Mouse (Mus musculus): Measurements from ENCODE around the gene Fbxo42.

The Fbxo42 gene

DNA sequence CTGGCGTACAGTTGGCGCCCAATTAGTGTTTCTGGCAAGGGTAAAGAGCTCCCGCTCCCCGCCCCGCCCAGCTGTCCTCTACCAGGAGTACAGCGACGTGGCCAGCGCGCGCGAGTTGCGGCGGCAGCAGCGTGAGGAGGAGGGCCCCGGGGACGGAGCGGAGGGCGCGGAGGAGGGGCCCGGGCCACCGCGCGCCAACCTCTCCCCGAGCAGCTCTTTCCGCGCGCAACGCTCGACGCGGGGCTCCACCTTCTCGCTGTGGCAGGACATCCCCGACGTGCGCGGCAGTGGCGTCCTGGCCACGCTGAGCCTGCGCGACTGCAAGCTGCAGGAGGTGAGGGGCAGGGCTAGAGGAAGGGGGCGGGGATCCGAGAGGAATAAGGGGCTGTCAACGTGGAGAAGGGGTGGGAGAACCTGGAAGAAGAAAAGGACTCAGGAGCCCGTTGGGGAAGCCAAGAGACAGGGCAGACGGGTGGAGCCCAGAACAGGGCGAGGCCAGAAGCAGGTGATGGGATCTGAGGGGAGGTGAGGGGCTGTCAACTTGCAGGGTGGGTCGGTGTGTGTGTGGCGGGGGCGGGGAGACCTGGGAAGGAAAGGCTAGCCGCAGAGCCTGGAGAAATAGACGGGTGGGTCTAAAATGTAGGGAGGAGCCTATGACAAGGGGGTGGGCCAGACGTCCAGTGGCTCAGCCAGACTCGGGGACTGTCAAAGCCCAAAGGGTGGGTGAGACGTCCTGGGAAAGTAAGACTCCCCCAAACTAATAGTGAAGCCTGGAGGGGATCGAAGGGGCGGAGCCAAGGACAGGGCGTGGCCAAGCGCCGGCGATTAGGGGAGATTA is 100.3 kb downstream of the Fbxo42 start:
- CTCF ChIA-PET = no interaction called here

DNA sequence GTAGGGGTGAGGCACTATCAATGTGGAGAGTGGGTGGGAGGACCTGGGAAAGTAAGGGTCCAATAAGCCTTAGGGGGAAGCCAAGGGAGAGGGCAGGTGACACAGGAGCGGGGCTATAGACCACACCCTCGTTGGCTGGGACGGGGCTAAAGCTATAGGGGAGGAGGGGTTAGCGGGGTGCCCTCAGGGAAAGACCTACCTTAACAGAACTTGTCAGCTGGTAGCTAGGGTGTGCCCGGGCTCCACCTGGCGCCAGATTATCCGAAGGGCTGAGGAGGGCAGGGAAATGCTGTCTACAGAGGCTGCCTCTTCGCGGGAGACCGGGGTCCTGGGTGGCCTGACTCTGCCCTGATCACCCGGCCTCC is 100.9 kb downstream of the Fbxo42 start:
- CTCF ChIA-PET = no interaction called here

GRCm38 (mm10) chr4:141249383-141249782 is 101.7 kb downstream of the Fbxo42 start:
- CTCF ChIA-PET = no interaction called here

DNA sequence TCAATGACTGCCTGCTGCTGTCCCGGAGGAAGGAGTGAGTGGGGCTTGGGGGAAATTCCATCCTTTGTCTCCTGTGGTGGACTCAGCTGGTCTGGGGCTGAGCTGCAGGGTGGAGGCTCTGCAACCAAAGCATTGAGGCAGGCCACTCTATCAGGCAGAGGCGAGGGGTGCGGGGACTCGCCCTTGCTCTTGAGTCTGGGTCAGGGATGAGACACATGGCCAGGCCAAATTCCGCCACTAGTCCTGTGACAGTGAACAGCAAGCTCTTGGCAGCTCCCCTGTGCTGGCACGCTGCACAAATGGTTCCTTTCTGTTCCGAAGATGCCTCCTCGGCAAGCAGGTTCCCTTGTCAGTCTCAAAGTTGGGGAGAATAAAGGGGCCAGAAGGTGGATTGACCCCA is 103.4 kb downstream of the Fbxo42 start:
- CTCF ChIA-PET = interaction anchor here (0.6 kb wide), 1 partner anchor 109 kb away, joined by 8 read pairs; no protein-coding TSS in a partner anchor

DNA sequence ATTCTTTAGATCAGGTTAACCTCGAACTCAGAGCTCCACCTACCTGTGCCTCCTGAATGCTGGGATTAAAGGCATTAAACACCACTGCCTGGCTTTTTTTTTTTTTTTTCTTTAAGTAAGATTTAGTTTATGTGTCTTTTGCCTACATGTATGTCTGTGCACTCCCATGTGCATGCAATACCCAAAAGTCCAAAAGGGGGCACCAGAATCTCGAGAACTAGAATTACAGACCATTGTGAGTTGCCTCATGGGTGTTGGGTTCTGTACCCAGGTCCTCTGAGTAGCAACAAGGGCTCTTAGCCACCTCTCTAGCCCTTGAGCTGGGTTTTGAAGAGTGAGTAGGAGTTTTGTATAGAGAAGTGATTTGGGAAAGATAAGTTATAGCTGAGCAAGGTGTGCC is 104.9 kb downstream of the Fbxo42 start:
- CTCF ChIA-PET = no interaction called here
